Mouse (Mus musculus) erythroblast, embryonic 14.5 days (primary cell): ENCODE results near the gene Psmb2. TPM values are rescaled to one million over a fixed set of nuclear protein-coding genes. Genes with fewer than 3 reads are reported as not detected.

Experiments used
- H3K27me3 ChIP-seq: 2 replicates; pipeline ENCODE4 v1.6.1; 2012; ENCODE audit warnings: inconsistent platforms; ENCODE audit not compliant: control insufficient read depth
- H3K36me3 ChIP-seq: 2 replicates; pipeline ENCODE4 v1.6.1; 2012; ENCODE audit warnings: mild to moderate bottlenecking, inconsistent platforms; ENCODE audit not compliant: control insufficient read depth
- H3K4me1 ChIP-seq: 2 replicates; pipeline ENCODE4 v1.6.1; 2012; ENCODE audit warnings: inconsistent platforms; ENCODE audit not compliant: control insufficient read depth
- H3K4me3 ChIP-seq: replicated peaks from 2 replicates; pipeline ENCODE3; 2012; ENCODE audit warnings: moderate library complexity, mild to moderate bottlenecking, inconsistent platforms
- H3K9me3 ChIP-seq: 2 replicates; pipeline ENCODE4 v1.6.1; 2012; ENCODE audit warnings: low read length, inconsistent platforms, mixed read lengths; ENCODE audit not compliant: control insufficient read depth
- GATA1 ChIP-seq: IDR thresholded peaks from 2 replicates; pipeline ENCODE4 v1.6.1; 2012; ENCODE audit warnings: low read length, inconsistent platforms, mixed read lengths
- TAL1 ChIP-seq: IDR thresholded peaks from 3 replicates; pipeline ENCODE4 v1.6.1; 2012; ENCODE audit warnings: low read length, inconsistent platforms, mixed read lengths
- polyA plus RNA-seq: library from polyadenylated mRNA; stranded (reverse); fragments of >175 nt; gene quantifications from 2 replicates; pipeline ENCODE4 v1.2.3, GENCODE M21; 2012

Psmb2 gene
- polyA plus RNA-seq, 1 experiment: 11.1 TPM

GRCm38 (mm10) chr4:126696908-126697307, 19.5 kb downstream of the Psmb2 start:
- H3K27me3 ChIP-seq: no peaks in the 10 kb centered on the region
- no peaks in the 10 kb centered on the region for H3K9me3 ChIP-seq
- no peak for TF ChIP-seq TAL1
- TF ChIP-seq GATA1: no peak
- H3K4me3 ChIP-seq: no peak overlapping the region
- H3K36me3 ChIP-seq: peaks cover 73% of the 10 kb centered on the region
- no peaks in the 10 kb centered on the region for H3K4me1 ChIP-seq

GRCm38 (mm10) chr4:126706630-126707438, 29.4 kb downstream of the Psmb2 start:
- no peaks in the 10 kb centered on the region for H3K27me3 ChIP-seq

GRCm38 (mm10) chr4:126707439-126707826, 30.0 kb downstream of the Psmb2 start:
- H3K9me3 ChIP-seq: no peaks in the 10 kb centered on the region
- TF ChIP-seq TAL1 (no peak), GATA1 (no peak)
- H3K36me3 ChIP-seq: peaks cover 80% of the 10 kb centered on the region

More at GRCm38 (mm10) chr4:126706630-126707438, 29.4 kb downstream of the Psmb2 start:
- H3K4me3 ChIP-seq: no peak overlapping the region
- no peaks in the 10 kb centered on the region for H3K9me3 ChIP-seq
- TF ChIP-seq GATA1 (no peak), TAL1 (no peak)
- H3K4me1 ChIP-seq: no peaks in the 10 kb centered on the region
- H3K36me3 ChIP-seq: peaks cover 81% of the 10 kb centered on the region

GRCm38 (mm10) chr4:126732111-126732510, 54.7 kb downstream of the Psmb2 start:
- TF ChIP-seq GATA1 (no peak), TAL1 (no peak)
- Histone ChIP-seq H3K4me1 (peaks cover 4% of the 10 kb centered on the region), H3K4me3 (no peak overlapping the region), H3K36me3 (no peaks in the 10 kb centered on the region), H3K27me3 (peaks cover 84% of the 10 kb centered on the region), H3K9me3 (peaks cover 15% of the 10 kb centered on the region; the same call in 1 of the 2 replicates)

More at GRCm38 (mm10) chr4:126707439-126707826, 30.0 kb downstream of the Psmb2 start:
- no peaks in the 10 kb centered on the region for H3K4me1 ChIP-seq
- H3K27me3 ChIP-seq: no peaks in the 10 kb centered on the region
- no peak overlapping the region for H3K4me3 ChIP-seq

- Histone ChIP-seq H3K36me3 (no peaks in the 10 kb centered on the region), H3K4me1 (peaks cover 4% of the 10 kb centered on the region), H3K9me3 (peaks cover 15% of the 10 kb centered on the region; the same call in 1 of the 2 replicates), H3K4me3 (no peak overlapping the region), H3K27me3 (peaks cover 91% of the 10 kb centered on the region)
- no peak for TF ChIP-seq GATA1
- no peak for TF ChIP-seq TAL1
Measured at GRCm38 (mm10) chr4:126732531-126733380, 55.3 kb downstream of the Psmb2 start.

GRCm38 (mm10) chr4:126734001-126734603, 56.7 kb downstream of the Psmb2 start:
- Histone ChIP-seq H3K4me1 (peaks cover 4% of the 10 kb centered on the region), H3K27me3 (peaks cover 100% of the 10 kb centered on the region), H3K9me3 (peaks cover 15% of the 10 kb centered on the region; the same call in 1 of the 2 replicates), H3K4me3 (no peak overlapping the region), H3K36me3 (no peaks in the 10 kb centered on the region)
- TF ChIP-seq GATA1: no peak
- no peak for TF ChIP-seq TAL1

GRCm38 (mm10) chr4:126734700-126735381, 57.4 kb downstream of the Psmb2 start:
- no peak for TF ChIP-seq GATA1
- TF ChIP-seq TAL1: no peak
- peaks cover 99% of the 10 kb centered on the region for H3K27me3 ChIP-seq

GRCm38 (mm10) chr4:126735382-126736000, 58.1 kb downstream of the Psmb2 start:
- Histone ChIP-seq H3K27me3 (peaks cover 96% of the 10 kb centered on the region), H3K4me3 (no peak overlapping the region), H3K9me3 (peaks cover 15% of the 10 kb centered on the region; the same call in 1 of the 2 replicates), H3K36me3 (no peaks in the 10 kb centered on the region), H3K4me1 (peaks cover 4% of the 10 kb centered on the region)
- TF ChIP-seq TAL1: no peak
- no peak for TF ChIP-seq GATA1

More at GRCm38 (mm10) chr4:126734700-126735381, 57.4 kb downstream of the Psmb2 start:
- Histone ChIP-seq H3K9me3 (peaks cover 15% of the 10 kb centered on the region; the same call in 1 of the 2 replicates), H3K4me1 (peaks cover 4% of the 10 kb centered on the region), H3K36me3 (no peaks in the 10 kb centered on the region), H3K4me3 (no peak overlapping the region)
